Mouse (Mus musculus) spleen, adult 2 months (tissue): Measurements from ENCODE around the gene Map3k7cl.

ENCODE experiments used
- CTCF ChIP-seq: fragments of 200-500 bp; IDR thresholded peaks from 2 replicates; pipeline ENCODE4 v1.5.1; 2011; ENCODE audit warnings: mild to moderate bottlenecking, inconsistent platforms; ENCODE audit not compliant: insufficient read depth, insufficient read length, insufficient replicate concordance; ENCODE audit errors: extremely low read depth
- POLR2A ChIP-seq: fragments of 200-500 bp; IDR thresholded peaks from 2 replicates; pipeline ENCODE4 v1.6.1; 2011; ENCODE audit warnings: low read depth, low read length, inconsistent platforms

DNA sequence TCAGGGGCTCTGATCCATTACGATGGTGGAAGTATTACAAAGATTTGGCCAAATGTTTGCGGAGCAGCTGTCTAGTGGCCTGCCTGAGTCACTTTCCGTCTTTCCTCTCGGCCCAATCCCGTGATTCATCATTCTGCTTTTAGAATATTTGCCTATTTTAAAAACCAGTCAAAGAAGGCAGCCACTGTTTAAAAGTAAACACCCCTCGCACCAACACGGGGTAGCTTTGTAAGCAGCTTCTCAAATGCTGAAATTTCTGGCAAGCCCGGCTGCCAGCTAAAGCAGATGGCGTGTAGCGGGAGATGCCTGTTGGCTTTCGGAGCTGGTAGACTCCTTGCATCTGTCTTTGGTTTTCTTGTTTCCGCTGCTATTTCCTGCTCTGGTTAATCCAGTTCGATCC is 14.4 kb downstream of the Map3k7cl start:
- no peak for TF ChIP-seq CTCF
- TF ChIP-seq POLR2A = no peak
